Mouse (Mus musculus) heart, adult 2 months (tissue): ENCODE data around the gene Exoc1. TPM values are rescaled to one million over a fixed set of nuclear protein-coding genes. Genes with fewer than 3 reads are reported as not detected.

Experiments used
- DNase-seq, 2 experiments: peaks; one replicate each; pipeline ENCODE4 v3.0.0; 2021
- H3K27ac ChIP-seq: fragments of 200-600 bp; 2 replicates; pipeline ENCODE4 v1.8.1; 2022
- H3K27me3 ChIP-seq: fragments of 200-500 bp; 2 replicates; pipeline ENCODE4 v1.6.1; 2012; ENCODE audit warnings: mild to moderate bottlenecking, low read length, inconsistent platforms, mixed read lengths; ENCODE audit not compliant: control insufficient read depth, insufficient read depth
- H3K36me3 ChIP-seq: fragments of 200-500 bp; 2 replicates; pipeline ENCODE4 v1.6.1; 2012; ENCODE audit warnings: low read length, inconsistent platforms; ENCODE audit not compliant: control insufficient read depth, insufficient read depth
- H3K4me1 ChIP-seq: fragments of 200-500 bp; 2 replicates; pipeline ENCODE4 v1.6.1; 2011; ENCODE audit warnings: low read length; ENCODE audit not compliant: control insufficient read depth, insufficient read depth
- H3K4me3 ChIP-seq: fragments of 200-600 bp; 2 replicates; pipeline ENCODE4 v1.8.1; 2022
- H3K79me2 ChIP-seq: fragments of 200-500 bp; replicated peaks from 2 replicates; pipeline ENCODE4 v1.6.1; 2012; ENCODE audit warnings: mild to moderate bottlenecking, inconsistent platforms, low read length, moderate library complexity, mixed read lengths; ENCODE audit not compliant: control insufficient read depth, insufficient read depth
- H3K9ac ChIP-seq: fragments of 200-500 bp; 2 replicates; pipeline ENCODE4 v1.6.1; 2012; ENCODE audit warnings: low read depth, mild to moderate bottlenecking, control low read depth, inconsistent platforms, low read length, mixed read lengths
- CTCF ChIP-seq: fragments of 200-600 bp; IDR thresholded peaks from 2 replicates; pipeline ENCODE4 v1.8.1; 2022; ENCODE audit warnings: antibody characterized with exemption, mild to moderate bottlenecking, moderate library complexity
- EP300 ChIP-seq: fragments of 200-500 bp; IDR thresholded peaks from 2 replicates; pipeline ENCODE4 v1.6.1; 2011; ENCODE audit warnings: low read depth, low read length, control low read depth; ENCODE audit not compliant: insufficient read depth
- POLR2A ChIP-seq: fragments of 200-500 bp; IDR thresholded peaks from 2 replicates; pipeline ENCODE4 v1.6.1; 2011; ENCODE audit warnings: mild to moderate bottlenecking, low read depth, low read length, control low read depth; ENCODE audit not compliant: insufficient read depth
- WGBS: fragments of 180-500 bp; shearing (Covaris S2); methylation state at CpG from one replicate; pipeline ENCODE4 v1.1.7; 2018; 5-methylcytosine and 5-hydroxymethylcytosine counted together
- intact Hi-C: fragments of 180-260 bp; cut with DNase I; formaldehyde crosslinking; loops from one replicate; pipeline ENCODE4 v1.15.1; 2025
- polyA plus RNA-seq: library from polyadenylated mRNA; depleted of rRNA; stranded (reverse); fragments of >200 nt; gene quantifications from 2 replicates; pipeline ENCODE4 v1.2.3, GENCODE M21; 2012; rRNA removed
- total RNA-seq, 2 experiments: library from RNA; stranded (reverse); gene quantifications; 2 replicates each; pipeline ENCODE4 v1.2.3; 2021

Exoc1 gene
- total and polyA plus RNA-seq, 3 experiments: 9.0 to 15.2 (median 11.2) TPM

DNA sequence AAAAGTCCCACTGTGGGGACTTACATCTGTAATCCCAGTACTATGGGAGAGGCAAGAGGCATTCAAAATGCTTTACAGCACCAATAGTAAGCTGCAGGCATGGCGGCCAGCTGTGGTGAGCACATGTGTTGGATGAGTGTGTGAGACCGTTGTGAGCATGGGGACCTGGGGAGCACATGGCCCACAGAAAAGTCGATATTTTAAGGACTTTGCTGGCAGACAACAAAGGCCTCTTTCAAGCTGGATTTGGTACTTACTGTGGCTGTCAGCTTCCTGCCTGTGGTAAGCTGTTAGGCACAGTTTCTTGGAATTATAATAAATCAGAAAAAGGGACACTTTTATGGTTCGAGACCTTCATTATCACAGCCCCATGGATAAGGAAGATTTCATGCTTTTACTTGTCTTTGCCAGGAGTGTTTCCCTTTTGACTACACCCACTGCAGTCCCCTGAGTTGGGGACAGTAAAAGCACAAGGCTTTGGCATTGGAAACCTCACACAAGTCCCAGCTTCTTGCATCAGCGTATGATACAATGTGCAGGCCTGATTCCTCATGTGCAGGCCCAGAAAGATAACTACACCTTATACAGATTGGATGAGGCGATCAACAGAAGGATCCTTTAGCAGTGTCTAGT lies 83.9 kb downstream of the Exoc1 start:
- H3K27me3 ChIP-seq: no peaks in the 10 kb centered on the region
- no peak overlapping the region for H3K4me3 ChIP-seq
- DNase-seq: no peak
- no peak overlapping the region for H3K27ac ChIP-seq
- 89% methylated on average over 6 of the region's 6 CpGs for WGBS
- no peak for TF ChIP-seq POLR2A
- TF ChIP-seq CTCF: no peak
- no peak for TF ChIP-seq EP300
- no peaks in the 10 kb centered on the region for H3K4me1 ChIP-seq
- intact Hi-C loops: no loop called here
- H3K9ac ChIP-seq: no peak overlapping the region
- no peaks in the 10 kb centered on the region for H3K36me3 ChIP-seq
- no peaks in the 10 kb centered on the region for H3K79me2 ChIP-seq

DNA sequence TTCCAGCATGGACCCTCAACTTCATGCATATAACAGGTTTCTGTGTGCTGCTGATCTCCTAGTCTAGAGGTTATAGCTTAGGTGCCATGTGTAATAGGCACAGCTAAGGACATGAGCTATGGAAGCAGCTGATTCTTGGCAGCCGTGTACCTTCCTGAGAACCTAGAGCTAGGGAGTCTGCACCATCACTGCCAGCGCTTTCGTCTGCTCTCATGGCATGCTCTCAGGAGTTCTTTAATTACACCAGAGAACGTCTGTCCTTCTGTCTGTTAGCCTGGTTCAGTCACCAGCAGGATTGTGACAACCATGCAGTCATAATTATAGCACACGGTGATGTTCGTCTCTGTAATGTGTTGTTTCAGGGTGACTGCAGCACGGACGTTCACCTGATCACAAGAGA lies 86.2 kb downstream of the Exoc1 start:
- H3K79me2 ChIP-seq: no peaks in the 10 kb centered on the region
- H3K27ac ChIP-seq: no peak overlapping the region
- intact Hi-C loops: no loop called here
- 95% methylated on average over 8 of the region's 8 CpGs for WGBS
- no peak for DNase-seq
- no peaks in the 10 kb centered on the region for H3K27me3 ChIP-seq
- no peak for TF ChIP-seq POLR2A
- TF ChIP-seq EP300: no peak
- TF ChIP-seq CTCF: no peak
- H3K36me3 ChIP-seq: no peaks in the 10 kb centered on the region
- no peak overlapping the region for H3K4me3 ChIP-seq
- no peak overlapping the region for H3K9ac ChIP-seq
- H3K4me1 ChIP-seq: no peaks in the 10 kb centered on the region

DNA sequence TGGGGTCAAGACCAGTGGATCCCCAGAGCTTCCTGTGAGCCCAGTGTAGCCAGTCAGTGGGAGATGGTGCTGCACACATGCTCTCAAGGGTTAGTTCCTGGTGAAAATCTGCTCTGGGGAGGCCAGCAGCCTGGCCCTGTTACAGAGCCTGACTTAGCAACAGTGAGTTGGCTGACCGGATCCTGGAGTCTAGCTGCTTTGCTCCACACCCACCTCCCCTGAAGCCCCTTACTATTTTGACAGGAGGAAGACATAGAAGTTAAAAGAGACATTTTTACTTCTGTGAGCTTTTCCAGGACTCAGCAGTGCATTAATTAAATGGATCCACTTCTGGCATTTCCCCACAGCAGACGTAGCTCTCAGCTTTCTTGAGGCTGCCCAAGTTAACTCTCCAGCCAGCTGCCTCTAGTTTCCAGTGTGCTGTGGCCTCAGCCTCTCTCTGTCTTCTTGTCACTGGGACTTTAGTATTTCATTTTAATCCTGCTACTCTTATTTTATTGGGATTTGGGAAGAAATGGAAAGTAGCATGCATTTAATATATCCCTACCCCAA lies 87.2 kb downstream of the Exoc1 start:
- Histone ChIP-seq H3K9ac (no peak overlapping the region), H3K27ac (no peak overlapping the region), H3K4me3 (no peak overlapping the region), H3K27me3 (no peaks in the 10 kb centered on the region), H3K4me1 (no peaks in the 10 kb centered on the region), H3K36me3 (no peaks in the 10 kb centered on the region), H3K79me2 (no peaks in the 10 kb centered on the region)
- intact Hi-C loops: no loop called here
- no peak for TF ChIP-seq CTCF
- no peak for TF ChIP-seq POLR2A
- TF ChIP-seq EP300: no peak
- WGBS: 96% methylated on average over 2 of the region's 2 CpGs
- no peak for DNase-seq

DNA sequence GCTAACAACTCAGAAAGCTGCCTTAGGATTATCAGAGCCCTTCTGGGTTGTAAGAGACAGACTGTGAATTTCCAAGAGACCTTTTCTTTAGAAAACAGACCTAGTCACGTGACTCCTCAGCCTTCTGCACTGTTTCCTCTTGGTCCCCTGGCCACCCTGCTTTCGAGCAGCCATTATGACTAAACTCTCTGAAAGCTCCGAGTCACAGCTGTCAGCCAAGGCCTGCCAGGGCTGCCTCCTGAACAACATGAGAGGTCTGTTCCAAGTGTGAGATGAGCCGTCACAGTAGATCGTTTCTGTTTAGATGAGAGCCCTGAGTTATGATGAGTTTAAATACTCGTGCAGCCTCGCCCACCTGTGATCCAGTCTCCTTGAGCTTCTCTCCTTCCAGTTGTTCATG lies 89.6 kb downstream of the Exoc1 start:
- Histone ChIP-seq H3K4me3 (no peak overlapping the region), H3K36me3 (no peaks in the 10 kb centered on the region), H3K27me3 (no peaks in the 10 kb centered on the region), H3K4me1 (no peaks in the 10 kb centered on the region), H3K27ac (no peak overlapping the region), H3K79me2 (no peaks in the 10 kb centered on the region), H3K9ac (no peak overlapping the region)
- 84% methylated on average over 7 of the region's 7 CpGs for WGBS
- no peak for DNase-seq
- intact Hi-C loops: no loop called here
- no peak for TF ChIP-seq POLR2A
- no peak for TF ChIP-seq CTCF
- no peak for TF ChIP-seq EP300

Other genes with a start within 250 kb of the Exoc1 start
- gene Clock, start 224.5 kb upstream of the Exoc1 start, total RNA-seq: 10 to 100 TPM; 29.4 to 35.3 TPM
- 11.1 and 23.7 TPM in 2 replicates for gene Clock, start 224.5 kb upstream of the Exoc1 start, polyA plus RNA-seq
- not detected for gene Pdcl2, start 198.2 kb upstream of the Exoc1 start, total RNA-seq
- not detected in 2 replicates for gene Pdcl2, start 198.2 kb upstream of the Exoc1 start, polyA plus RNA-seq
- gene Nmu, start 165.5 kb upstream of the Exoc1 start, total RNA-seq: not detected
- not detected in 2 replicates for gene Nmu, start 165.5 kb upstream of the Exoc1 start, polyA plus RNA-seq
- not detected for gene Gm7271, start 45.3 kb upstream of the Exoc1 start, total RNA-seq
- gene Gm7271, start 45.3 kb upstream of the Exoc1 start, polyA plus RNA-seq: not detected in 2 replicates
- 1 to 10 TPM; 3.0 to 3.5 TPM for gene Cep135, start 59.4 kb downstream of the Exoc1 start, total RNA-seq
- gene Cep135, start 59.4 kb downstream of the Exoc1 start, polyA plus RNA-seq: 0.94 and 1.4 TPM in 2 replicates
- gene C530008M17Rik, start 127.2 kb downstream of the Exoc1 start, total RNA-seq: 1 to 10 TPM; 1.5 to 2.4 TPM
- 2.8 and 5.4 TPM in 2 replicates for gene C530008M17Rik, start 127.2 kb downstream of the Exoc1 start, polyA plus RNA-seq